Mouse (Mus musculus): ENCODE measurements at regions not wholly inside any gene's neighbourhood (a gene's known extent, or its start where the extent isn't known, plus 50 kb on each side); places are given as distances from the start of the nearest gene placed in this dataset.

DNA sequence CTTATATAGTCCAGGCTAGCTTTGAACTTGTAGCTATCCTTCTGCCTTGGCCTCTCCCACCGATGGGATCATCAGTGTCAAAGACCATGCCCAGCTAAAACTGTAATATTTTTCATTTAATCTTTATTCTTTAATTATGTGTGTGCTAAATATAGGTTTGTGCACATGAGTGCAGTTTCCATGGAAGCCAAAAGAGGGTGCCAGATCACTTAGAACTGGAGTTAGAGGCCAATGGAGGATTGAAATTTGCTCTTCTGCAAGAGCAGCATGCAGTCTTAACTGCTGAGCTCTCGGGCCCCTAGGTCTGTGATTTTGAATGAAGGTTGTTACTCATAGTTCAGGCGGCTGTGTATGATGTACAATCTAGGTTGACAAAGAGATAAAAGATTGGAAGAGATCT, 66.6 kb upstream of the Slc22a22 start:
- CTCF ChIA-PET = no interaction called here

- CTCF ChIA-PET = no interaction called here
Observed at GRCm38 (mm10) chr15:57542630-57543029, 65.2 kb upstream of the Slc22a22 start.

- CTCF ChIA-PET = no interaction called here
Observed at GRCm38 (mm10) chr15:57535514-57535913, 58.1 kb upstream of the Slc22a22 start.
